Mouse (Mus musculus) hindbrain, embryonic 11.5 days (tissue): ENCODE data around the gene Spdef. TPM values are rescaled to one million over a fixed set of nuclear protein-coding genes. Genes with fewer than 3 reads are reported as not detected.
A peak's percentile ranks its signal among the peaks of the same experiment; 100 is the strongest.

Source experiments
- ATAC-seq: fragments of 200-750 bp; cut with Nextera tagmentation; 2 replicates; pipeline ENCODE4 v1.8.0; 2017; ENCODE audit warnings: mild to moderate bottlenecking, moderate TSS enrichment, moderate library complexity; ENCODE audit not compliant: low FRiP score
- DNase-seq: peaks from one replicate; pipeline ENCODE4 v3.0.0-alpha.2; 2015; ENCODE audit warnings: low spot score
- H3K27ac ChIP-seq: fragments of 300-500 bp; sonication (generic); 2 replicates; pipeline ENCODE4 v1.5.1; 2014; ENCODE audit warnings: mild to moderate bottlenecking, low read depth, low read length
- H3K27me3 ChIP-seq: fragments of 300-500 bp; sonication (generic); 2 replicates; pipeline ENCODE4 v1.6.1; 2014; ENCODE audit warnings: mild to moderate bottlenecking, low read length, moderate library complexity, mixed read lengths; ENCODE audit not compliant: control insufficient read depth, insufficient read depth
- H3K36me3 ChIP-seq: fragments of 300-500 bp; sonication (generic); 2 replicates; pipeline ENCODE4 v1.6.1; 2014; ENCODE audit warnings: mild to moderate bottlenecking, low read length, moderate library complexity, mixed read lengths; ENCODE audit not compliant: control insufficient read depth, insufficient read depth
- H3K4me1 ChIP-seq: fragments of 300-500 bp; sonication (generic); replicated peaks from 2 replicates; pipeline ENCODE4 v1.6.1; 2014; ENCODE audit warnings: low read length, mixed read lengths; ENCODE audit not compliant: control insufficient read depth, insufficient read depth
- H3K4me2 ChIP-seq: fragments of 300-500 bp; sonication (generic); replicated peaks from 2 replicates; pipeline ENCODE4 v1.6.1; 2014; ENCODE audit warnings: mild to moderate bottlenecking, low read depth, low read length
- H3K4me3 ChIP-seq: fragments of 300-500 bp; sonication (generic); 2 replicates; pipeline ENCODE4 v1.5.1; 2014; ENCODE audit warnings: low read depth, low read length
- H3K9ac ChIP-seq: fragments of 300-500 bp; sonication (generic); 2 replicates; pipeline ENCODE4 v1.6.1; 2014; ENCODE audit warnings: low read depth, low read length
- H3K9me3 ChIP-seq: fragments of 300-500 bp; sonication (generic); 2 replicates; pipeline ENCODE4 v1.6.1; 2016; ENCODE audit warnings: low read length; ENCODE audit not compliant: control insufficient read depth
- WGBS: fragments of 180-500 bp; shearing (Covaris S2); extraction: QIAGEN DNeasy Blood & Tissue Kit; methylation state at CpG from one replicate; pipeline ENCODE4 v1.1.7; 2014; 5-methylcytosine and 5-hydroxymethylcytosine counted together
- polyA plus RNA-seq: library from polyadenylated mRNA; unstranded; fragments of >200 nt; fragmentation: Nextera tagmentation; extraction: Ambion mirVana; gene quantifications from 2 replicates; pipeline ENCODE4 v1.2.1, GENCODE M21; 2014

Gene Spdef
- 0.17 TPM in 1 of 2 replicates, not detected in the other for polyA plus RNA-seq

DNA sequence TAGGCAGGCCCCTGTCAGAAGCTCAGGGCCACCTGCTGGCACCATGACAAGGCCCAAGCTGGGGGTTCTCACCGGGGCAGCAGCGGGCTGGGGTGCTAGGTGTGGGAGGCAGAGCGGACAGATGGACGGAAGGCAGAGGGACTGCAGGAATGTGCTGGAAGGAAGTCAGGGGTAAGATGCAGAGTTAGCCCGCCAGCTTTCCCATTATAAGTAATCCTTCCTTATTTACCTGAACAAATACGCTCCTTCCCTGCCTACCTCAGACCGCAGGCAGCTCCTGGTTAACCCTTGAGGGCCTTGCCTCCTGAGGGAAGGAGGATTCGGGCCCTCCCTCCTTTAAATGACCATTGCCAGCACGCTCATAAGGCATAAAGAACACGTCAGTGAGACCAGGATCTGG, at the start of gene Spdef:
Spdef (minus strand) TSS at position 186 of the 400 bp plus-strand sequence.
- peaks cover 6% of the 10 kb centered on the region; the same call in 1 of the 2 replicates for H3K4me1 ChIP-seq
- no peak for ATAC-seq
- no peak for DNase-seq
- no peak within 1 kb of the TSS for H3K4me3 ChIP-seq
- H3K9ac ChIP-seq: no peak within 1 kb of the TSS
- no peaks in the 10 kb centered on the region for H3K27me3 ChIP-seq
- WGBS: 72% methylated on average over 10 of the region's 10 CpGs
- no peak within 1 kb of the TSS for H3K27ac ChIP-seq
- no peaks in the 10 kb centered on the region for H3K36me3 ChIP-seq
- no peaks in the 10 kb centered on the region for H3K9me3 ChIP-seq
- H3K4me2 ChIP-seq: no peak within 1 kb of the TSS

DNA sequence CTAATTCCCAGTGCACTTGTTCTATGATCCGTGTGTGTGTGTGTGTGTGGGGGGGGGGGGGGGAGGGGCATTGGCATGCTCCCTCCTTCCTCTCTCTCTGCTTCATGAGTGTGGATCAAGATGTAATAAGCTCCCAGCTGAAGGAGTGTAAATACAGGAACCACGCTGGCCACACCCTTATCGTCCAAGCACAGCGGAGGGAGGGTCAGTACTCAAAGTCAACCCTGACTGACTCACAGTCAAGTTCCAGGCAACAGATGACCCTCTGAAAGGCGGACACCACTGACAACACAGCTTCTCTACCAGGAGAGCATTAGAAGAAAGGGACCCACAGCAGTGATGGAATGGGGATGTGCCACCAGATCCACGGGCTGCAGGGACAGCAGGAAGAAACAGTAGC, 49.1 kb upstream of the Spdef start:
- WGBS: 84% methylated on average over 6 of the region's 6 CpGs
- H3K4me3 ChIP-seq: no peak overlapping the region
- 0 out of 2 replicates have a peak, but pooled peaks cover 2% of the 10 kb centered on the region for H3K36me3 ChIP-seq
- DNase-seq (no peak), ATAC-seq (no peak)
- no peak overlapping the region for H3K4me2 ChIP-seq
- H3K9ac ChIP-seq: no peak overlapping the region
- H3K9me3 ChIP-seq: no peaks in the 10 kb centered on the region
- no peaks in the 10 kb centered on the region for H3K27me3 ChIP-seq
- no peaks in the 10 kb centered on the region for H3K4me1 ChIP-seq
- no peak overlapping the region for H3K27ac ChIP-seq

DNA sequence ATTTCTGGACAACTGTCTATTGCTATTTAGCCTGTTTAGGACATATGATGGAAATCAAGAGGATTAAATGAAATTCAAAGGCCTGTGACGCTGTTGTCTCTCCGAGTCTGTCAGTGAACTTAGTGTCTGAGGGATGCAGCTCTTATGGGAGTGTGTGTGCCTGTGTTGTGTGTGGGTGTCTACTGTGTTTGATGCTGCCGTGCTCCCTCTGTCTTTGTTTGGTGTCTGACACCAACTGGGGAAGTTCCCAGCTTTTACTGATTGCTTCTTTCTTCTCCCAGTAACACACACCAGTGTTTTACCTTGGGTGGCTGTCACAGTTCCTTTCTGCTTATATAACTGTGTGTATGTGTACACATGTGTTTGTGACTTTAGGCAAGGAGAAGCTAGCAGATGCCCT, 45.4 kb upstream of the Spdef start:
- no peaks in the 10 kb centered on the region for H3K27me3 ChIP-seq
- 0 out of 2 replicates have a peak, but pooled peaks cover 2% of the 10 kb centered on the region for H3K36me3 ChIP-seq
- WGBS: 95% methylated on average over 3 of the region's 3 CpGs
- ATAC-seq: no peak
- H3K27ac ChIP-seq: no peak overlapping the region
- H3K4me3 ChIP-seq: no peak overlapping the region
- H3K4me2 ChIP-seq: no peak overlapping the region
- no peak overlapping the region for H3K9ac ChIP-seq
- no peak for DNase-seq
- H3K4me1 ChIP-seq: no peaks in the 10 kb centered on the region
- no peaks in the 10 kb centered on the region for H3K9me3 ChIP-seq

DNA sequence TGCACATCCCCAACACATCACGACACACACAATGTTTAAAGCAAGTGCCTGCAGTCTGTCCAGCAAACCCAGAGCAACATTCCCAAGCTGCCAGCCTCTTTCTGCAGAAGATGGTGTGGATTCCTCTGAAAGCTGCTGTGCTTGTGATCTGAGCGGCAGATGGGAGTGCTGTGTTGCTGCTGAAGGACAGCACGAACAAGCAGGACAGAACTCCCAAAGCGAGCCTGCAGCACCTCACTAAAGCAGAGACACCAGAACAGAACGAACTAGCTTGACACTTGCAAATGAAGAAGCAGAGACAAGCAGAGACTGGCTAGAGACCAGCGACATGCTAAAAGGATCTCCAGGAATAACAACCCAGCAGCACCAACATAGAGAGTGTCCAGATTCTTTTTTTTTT, 42.9 kb upstream of the Spdef start:
- no peaks in the 10 kb centered on the region for H3K27me3 ChIP-seq
- H3K4me2 ChIP-seq: no peak overlapping the region
- no peak for ATAC-seq
- no peak overlapping the region for H3K4me3 ChIP-seq
- 0 out of 2 replicates have a peak, but pooled peaks cover 5% of the 10 kb centered on the region for H3K36me3 ChIP-seq
- H3K27ac ChIP-seq: no peak overlapping the region
- H3K9me3 ChIP-seq: no peaks in the 10 kb centered on the region
- 91% methylated on average over 6 of the region's 6 CpGs for WGBS
- H3K4me1 ChIP-seq: no peaks in the 10 kb centered on the region
- DNase-seq: no peak
- H3K9ac ChIP-seq: no peak overlapping the region

DNA sequence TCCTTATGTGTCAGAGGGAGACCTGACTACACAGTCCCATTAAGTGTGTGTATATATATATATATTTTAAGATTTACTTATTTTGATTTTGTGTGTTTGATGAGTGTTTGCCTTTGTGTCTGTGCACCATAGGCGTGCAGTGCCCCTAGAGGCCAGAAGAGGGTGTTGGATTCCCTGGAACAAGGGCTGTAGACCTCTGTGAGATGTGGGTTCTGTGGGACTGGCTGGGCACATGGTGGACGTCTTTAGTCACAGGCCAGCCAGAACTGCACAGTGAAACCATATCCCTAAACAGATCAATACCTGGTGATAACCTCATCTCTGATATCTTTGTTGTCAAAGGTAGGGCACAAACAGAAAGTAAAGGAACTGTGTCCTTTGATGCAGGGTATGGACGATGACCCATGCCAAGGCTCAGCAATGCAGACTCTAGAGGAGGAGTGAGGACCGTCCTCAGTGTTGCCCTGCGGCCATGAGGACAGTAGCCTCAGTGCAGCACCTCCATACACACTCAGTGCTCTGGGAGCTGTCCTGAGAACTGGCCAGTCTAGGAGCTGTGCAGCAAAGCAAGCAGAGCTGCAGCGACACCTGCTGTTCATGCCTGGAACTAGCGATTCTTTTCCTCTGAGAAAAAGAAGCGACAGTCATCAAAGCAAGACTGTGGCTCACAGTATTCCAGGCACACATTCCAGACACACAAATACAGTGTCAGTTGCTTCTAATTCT, 40.2 kb upstream of the Spdef start:
- ATAC-seq (no peak), DNase-seq (peak; percentile 86)
- WGBS: 65% methylated on average over 8 of the region's 8 CpGs
- Histone ChIP-seq H3K4me3 (no peak overlapping the region), H3K27ac (no peak overlapping the region), H3K36me3 (peaks cover 6% of the 10 kb centered on the region; the same call in 1 of the 2 replicates), H3K27me3 (no peaks in the 10 kb centered on the region), H3K9ac (no peak overlapping the region), H3K4me2 (no peak overlapping the region), H3K4me1 (no peaks in the 10 kb centered on the region), H3K9me3 (no peaks in the 10 kb centered on the region)

- H3K36me3 ChIP-seq: peaks cover 6% of the 10 kb centered on the region; the same call in 1 of the 2 replicates
- no peak for ATAC-seq
Observed at GRCm38 (mm10) chr17:27767543-27767942, 38.8 kb upstream of the Spdef start.

GRCm38 (mm10) chr17:27767120-27767519, 38.4 kb upstream of the Spdef start:
- no peak overlapping the region for H3K9ac ChIP-seq
- H3K27ac ChIP-seq: no peak overlapping the region
- no peak overlapping the region for H3K4me3 ChIP-seq
- ATAC-seq: no peak
- H3K4me2 ChIP-seq: no peak overlapping the region
- H3K27me3 ChIP-seq: no peaks in the 10 kb centered on the region
- peaks cover 6% of the 10 kb centered on the region; the same call in 1 of the 2 replicates for H3K36me3 ChIP-seq
- 93% methylated on average over 5 of the region's 5 CpGs for whole genome bisulfite sequencing
- no peaks in the 10 kb centered on the region for H3K9me3 ChIP-seq
- DNase-seq: no peak
- H3K4me1 ChIP-seq: no peaks in the 10 kb centered on the region

More at GRCm38 (mm10) chr17:27767543-27767942, 38.8 kb upstream of the Spdef start:
- no peaks in the 10 kb centered on the region for H3K4me1 ChIP-seq
- no peak for DNase-seq
- no peaks in the 10 kb centered on the region for H3K9me3 ChIP-seq
- H3K4me3 ChIP-seq: no peak overlapping the region
- H3K9ac ChIP-seq: no peak overlapping the region
- WGBS: 88% methylated on average over 12 of the region's 12 CpGs
- no peak overlapping the region for H3K27ac ChIP-seq
- no peak overlapping the region for H3K4me2 ChIP-seq
- H3K27me3 ChIP-seq: no peaks in the 10 kb centered on the region

GRCm38 (mm10) chr17:27765066-27765465, 36.3 kb upstream of the Spdef start:
- WGBS: 98% methylated on average over 6 of the region's 6 CpGs
- H3K36me3 ChIP-seq: peaks cover 6% of the 10 kb centered on the region; the same call in 1 of the 2 replicates
- ATAC-seq (no peak), DNase-seq (no peak)
- no peaks in the 10 kb centered on the region for H3K27me3 ChIP-seq
- H3K9ac ChIP-seq: no peak overlapping the region
- no peaks in the 10 kb centered on the region for H3K4me1 ChIP-seq
- H3K9me3 ChIP-seq: no peaks in the 10 kb centered on the region
- H3K4me2 ChIP-seq: no peak overlapping the region
- no peak overlapping the region for H3K27ac ChIP-seq
- H3K4me3 ChIP-seq: no peak overlapping the region

DNA sequence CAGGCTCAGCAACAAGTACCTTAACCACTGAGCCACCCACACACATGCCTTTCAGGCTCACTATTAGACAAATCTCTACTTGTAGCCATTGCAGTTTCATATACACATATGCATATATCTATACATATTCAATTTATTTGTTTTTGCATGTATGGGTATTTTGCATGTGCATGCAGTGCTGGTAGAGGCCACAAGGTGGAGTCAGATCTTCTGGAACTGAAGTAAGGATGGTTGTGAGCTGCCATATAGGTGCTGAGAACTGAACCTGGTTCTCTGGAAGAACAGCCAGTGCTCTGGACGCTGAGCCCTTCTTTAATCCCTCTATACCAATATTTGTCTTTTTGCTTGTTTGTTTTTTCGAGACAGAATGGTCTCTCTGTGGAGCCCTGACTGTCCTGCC, 35.7 kb upstream of the Spdef start:
- H3K36me3 ChIP-seq: peaks cover 6% of the 10 kb centered on the region; the same call in 1 of the 2 replicates
- H3K27me3 ChIP-seq: no peaks in the 10 kb centered on the region
- no peak overlapping the region for H3K9ac ChIP-seq
- DNase-seq (no peak), ATAC-seq (no peak)
- no peak overlapping the region for H3K4me3 ChIP-seq
- H3K4me1 ChIP-seq: no peaks in the 10 kb centered on the region
- 94% methylated on average over 2 of the region's 2 CpGs for WGBS
- H3K27ac ChIP-seq: no peak overlapping the region
- H3K9me3 ChIP-seq: no peaks in the 10 kb centered on the region
- no peak overlapping the region for H3K4me2 ChIP-seq
